Mouse (Mus musculus) right cerebral cortex, postnatal 25 days (tissue): ENCODE data around the gene Car11.

Experiments used
- DNase-seq: peaks from one replicate; pipeline ENCODE4 v3.0.0; 2022

The Car11 gene

GRCm38 (mm10) chr7:45693921-45694591 lies 5.6 kb upstream of the Car11 start, which contains the start of gene Sec1:
TSS of gene Sec1 (minus strand) at chr7:45694402.
- DNase-seq = no peak

- no peak for DNase-seq
Observed at GRCm38 (mm10) chr7:45695098-45695497, 4.5 kb upstream of the Car11 start.

DNA sequence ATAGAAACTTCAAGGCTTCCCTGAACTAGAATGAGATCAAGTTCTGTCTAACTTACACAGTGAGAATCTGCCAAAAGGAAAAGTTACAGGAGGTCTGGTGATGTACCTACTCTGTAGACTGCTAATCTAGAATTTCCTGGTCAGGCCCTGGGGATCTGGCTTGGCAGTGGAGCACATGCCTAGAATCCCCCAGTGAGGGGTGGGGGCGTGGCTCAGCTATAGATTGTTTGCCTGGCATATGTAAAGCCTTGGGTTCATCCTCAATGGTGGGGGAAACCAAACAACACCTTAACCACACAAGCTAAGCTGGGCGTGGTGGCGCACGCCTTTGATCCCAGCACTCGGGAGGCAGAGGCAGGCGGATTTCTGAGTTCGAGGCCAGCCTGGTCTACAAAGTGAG lies 1.7 kb upstream of the Car11 start:
- no peak for DNase-seq

DNA sequence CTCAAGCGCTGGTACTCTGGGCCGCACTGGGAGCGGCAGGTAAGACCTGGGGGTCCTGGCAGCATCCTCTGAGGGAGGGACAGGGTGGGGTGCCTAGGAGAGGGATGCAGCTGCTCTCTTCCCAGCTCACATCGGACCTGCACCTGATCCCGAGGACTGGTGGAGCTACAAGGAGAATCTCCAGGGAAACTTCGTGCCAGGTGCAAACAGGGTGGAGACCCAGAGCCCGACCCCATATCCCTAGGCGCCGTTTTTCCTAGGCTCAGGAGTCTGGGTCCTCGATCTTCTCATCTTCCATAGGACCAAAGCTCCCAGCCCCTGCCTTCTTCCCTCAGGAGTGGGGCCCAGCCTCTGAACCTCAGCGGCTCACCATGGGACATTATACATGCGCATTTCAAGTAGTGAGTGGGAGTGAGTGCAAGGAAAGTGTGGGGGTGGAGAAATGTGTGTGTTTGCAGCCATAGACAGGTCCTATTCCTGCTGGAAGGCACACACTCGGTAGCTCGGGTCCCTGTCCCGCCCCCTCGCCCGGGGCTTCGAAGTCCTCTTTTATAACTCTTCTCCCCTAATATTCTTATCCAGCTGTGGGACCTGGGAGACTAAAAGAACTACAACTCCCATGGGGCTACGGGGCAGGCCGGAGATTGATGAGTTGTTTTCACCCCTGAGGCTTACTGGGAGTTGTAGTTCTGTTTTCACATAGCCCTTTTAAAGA lies 815 bp downstream of the Car11 start:
- DNase-seq = peak; percentile 80

DNA sequence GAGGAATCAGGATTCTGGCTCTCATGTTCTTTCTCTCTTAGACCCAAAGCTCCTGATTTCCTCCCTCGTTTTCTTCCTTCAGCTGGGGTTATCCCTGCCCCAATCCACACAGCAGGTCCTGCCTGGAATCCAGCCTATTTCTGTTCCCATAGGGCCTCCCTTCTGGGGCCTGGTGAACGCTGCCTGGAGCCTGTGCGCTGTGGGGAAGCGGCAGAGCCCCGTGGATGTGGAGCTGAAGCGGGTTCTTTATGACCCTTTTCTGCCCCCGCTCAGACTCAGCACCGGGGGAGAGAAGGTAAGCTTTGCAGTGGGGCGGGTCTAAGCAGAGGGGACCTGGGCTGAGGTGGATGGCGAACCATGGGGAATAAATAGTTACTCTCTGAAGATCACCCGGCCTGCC lies 1.4 kb downstream of the Car11 start:
- DNase-seq = peak; percentile 60

- DNase-seq = no peak
Observed at GRCm38 (mm10) chr7:45701607-45702006, 2.0 kb downstream of the Car11 start.

GRCm38 (mm10) chr7:45702316-45702715 lies 2.7 kb downstream of the Car11 start:
- no peak for DNase-seq

GRCm38 (mm10) chr7:45702809-45703520 lies 3.3 kb downstream of the Car11 start:
- no peak for DNase-seq

- no peak for DNase-seq
Observed at GRCm38 (mm10) chr7:45703521-45704033, 3.9 kb downstream of the Car11 start.

DNA sequence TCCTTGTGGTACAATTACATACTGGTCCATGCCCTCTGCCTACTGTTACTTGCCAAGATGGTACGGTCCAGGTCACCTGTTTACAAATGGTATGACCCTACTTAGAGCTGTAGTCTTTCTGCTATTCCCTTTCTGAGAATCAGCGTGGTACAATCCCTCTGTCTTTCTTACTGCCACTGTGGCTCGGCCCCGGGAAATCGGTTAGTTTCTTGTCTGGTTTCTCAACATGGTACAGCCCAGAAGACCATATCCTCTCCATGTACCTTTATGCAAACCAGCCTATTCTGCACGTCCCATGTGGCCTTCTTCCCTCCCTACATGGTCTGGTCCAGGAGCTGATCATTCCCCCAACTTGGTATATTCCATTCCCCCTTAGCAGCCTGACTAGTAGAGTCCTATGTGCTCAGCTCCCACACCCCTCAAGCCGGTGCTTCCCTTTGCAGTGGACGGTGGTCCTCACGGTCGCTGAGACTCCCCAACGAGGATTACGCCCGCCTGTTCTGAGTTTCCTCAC lies 4.5 kb downstream of the Car11 start:
- DNase-seq = peak; percentile 75

DNA sequence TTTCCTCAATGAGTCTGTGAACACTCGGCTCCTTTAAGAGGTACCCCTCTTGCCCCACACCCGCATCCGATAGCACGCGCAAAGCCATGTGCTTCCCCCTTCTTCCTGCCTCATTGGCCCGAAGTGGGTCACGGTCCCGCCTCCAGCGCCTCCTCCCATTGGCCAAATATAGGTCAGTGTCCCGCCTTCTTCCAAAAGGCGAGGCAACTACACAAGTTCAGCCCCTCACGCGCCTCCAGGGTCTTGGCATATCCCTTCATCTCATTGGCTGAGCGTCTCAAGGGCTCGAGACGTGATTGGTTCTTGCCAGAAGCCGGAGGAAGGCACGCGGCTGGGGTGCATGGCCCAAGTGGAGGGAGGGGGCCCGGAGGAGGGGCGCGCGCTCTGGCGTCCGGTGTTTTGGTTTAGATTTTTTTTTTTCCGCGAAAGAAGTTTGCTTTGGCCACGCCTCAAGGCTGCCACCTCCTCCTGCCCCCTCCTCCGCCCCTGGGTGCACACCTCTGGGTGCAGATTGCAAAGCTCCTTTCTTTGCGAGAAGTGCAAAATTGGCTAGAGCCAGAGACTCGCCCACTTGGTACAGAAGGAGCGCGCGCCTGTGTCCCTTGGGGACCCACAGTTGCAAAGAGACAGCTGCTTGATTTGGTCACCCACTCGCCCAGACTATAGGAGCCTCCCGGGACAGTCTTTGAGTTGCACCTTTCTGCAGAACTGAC lies 5.2 kb downstream of the Car11 start, which contains the start of gene Dbp:
Gene Dbp (plus strand): TSS at position 359 of the 713 bp plus-strand sequence.
- DNase-seq = peak; percentile 99

- no peak for DNase-seq
Observed at GRCm38 (mm10) chr7:45705443-45705864, 5.8 kb downstream of the Car11 start.

- peak; percentile 81 for DNase-seq
Observed at GRCm38 (mm10) chr7:45705873-45706281, 6.2 kb downstream of the Car11 start.

- peak; percentile 88 for DNase-seq
Observed at GRCm38 (mm10) chr7:45706721-45707241, 7.1 kb downstream of the Car11 start.

DNA sequence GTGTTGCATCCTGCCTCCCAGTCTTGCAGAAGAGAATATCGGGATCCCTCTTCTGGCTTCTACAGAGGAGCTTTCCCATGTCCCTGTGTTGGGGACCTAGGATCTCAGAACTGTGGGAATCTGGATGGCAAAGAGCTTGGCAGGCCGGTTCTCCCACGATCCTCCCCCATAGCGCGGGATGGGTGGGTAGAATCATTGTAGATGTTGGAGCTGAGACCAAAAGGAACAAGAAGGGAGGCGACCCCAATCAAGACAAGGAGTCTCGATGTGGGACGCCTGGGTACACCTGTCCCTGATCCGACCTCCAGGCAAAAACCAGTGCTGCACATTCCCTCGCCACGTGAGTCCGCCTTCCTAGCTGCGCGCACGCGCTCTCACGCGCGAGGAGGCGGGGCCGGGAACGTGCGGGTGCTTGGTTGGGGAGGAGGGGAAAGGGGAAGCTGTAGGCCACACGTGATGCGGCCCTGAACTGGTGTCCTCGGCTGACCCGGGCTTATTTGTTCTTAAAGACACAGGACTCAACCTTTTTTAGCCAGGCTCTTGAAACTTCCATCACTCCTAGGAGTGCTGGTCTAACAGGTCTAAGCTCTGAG lies 7.8 kb downstream of the Car11 start:
- DNase-seq = peak; percentile 92

DNA sequence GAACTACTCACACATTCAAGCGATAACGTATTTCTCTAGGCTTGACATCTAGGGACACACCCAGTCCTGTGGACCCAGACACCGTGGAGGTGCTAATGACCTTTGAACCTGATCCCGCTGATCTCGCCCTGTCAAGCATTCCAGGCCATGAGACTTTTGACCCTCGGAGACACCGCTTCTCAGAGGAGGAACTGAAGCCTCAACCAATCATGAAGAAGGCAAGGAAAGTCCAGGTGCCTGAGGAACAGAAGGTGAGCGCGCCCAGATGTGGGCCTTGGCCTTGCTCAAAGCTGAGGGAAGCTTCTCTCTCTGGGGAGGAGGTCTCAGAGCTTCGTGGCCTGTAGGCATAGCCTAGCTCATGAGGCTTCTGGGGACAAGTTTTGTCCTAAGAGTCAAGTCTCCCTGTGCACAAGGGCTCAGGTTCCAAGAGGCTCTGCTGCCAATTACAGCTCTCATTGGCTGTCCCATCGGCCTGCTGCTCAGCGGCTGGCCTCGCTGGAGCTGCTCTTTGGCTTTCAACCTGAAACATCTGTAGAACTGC lies 8.6 kb downstream of the Car11 start:
- DNase-seq = no peak

DNA sequence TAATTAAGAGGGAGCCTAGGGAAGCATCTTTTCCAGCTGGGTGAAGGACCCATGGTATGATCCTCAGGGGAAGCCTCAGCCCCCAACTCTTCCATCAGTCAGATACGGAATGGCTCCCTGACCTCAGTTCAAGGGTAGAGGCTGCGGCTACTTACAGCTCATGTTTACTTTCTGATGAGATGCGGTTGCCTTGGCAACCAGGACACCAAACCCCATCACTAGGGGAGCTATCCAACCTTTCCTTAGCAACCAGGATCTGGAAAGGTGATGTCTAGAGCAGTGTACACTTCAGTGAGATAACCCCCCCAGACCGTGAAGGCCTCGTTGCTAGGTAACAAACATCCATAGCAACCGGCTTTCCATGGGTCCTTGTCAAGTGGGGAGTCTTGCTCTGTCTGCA lies 9.4 kb downstream of the Car11 start:
- peak; percentile 53 for DNase-seq

DNA sequence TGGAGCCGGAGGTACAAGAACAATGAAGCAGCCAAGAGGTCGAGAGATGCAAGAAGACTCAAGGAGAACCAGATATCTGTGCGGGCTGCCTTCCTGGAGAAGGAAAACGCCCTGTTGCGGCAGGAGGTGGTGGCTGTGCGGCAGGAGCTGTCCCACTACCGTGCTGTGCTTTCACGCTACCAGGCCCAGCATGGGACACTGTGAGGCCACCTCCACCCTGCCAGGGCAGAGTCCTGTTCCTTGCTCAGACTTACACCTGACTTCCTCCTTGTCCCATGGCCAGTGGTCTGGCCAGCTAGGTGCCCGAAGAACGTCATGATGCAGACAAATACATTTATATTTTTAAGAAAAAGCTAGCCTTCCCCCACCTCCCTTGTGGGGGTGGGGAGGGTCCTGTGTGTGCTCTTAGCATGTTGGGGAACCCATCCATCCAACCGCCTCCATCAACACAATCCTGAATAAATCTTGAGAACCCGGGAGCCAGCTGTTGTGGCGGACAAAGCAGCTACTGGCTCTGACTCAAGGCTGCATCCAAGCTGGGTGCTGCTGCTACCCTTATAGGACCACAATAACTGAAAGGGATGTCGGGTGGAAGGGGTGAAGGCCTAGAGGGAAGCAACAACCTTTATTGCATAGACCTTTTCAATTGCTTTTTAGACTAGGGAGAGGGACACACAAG lies 10.2 kb downstream of the Car11 start:
- DNase-seq = no peak

GRCm38 (mm10) chr7:45710477-45711191 lies 11.0 kb downstream of the Car11 start:
- DNase-seq = no peak

GRCm38 (mm10) chr7:45711316-45712021 lies 11.8 kb downstream of the Car11 start:
- DNase-seq = no peak
